Mouse (Mus musculus): Measurements from ENCODE around the gene Atp1a1.

DNA sequence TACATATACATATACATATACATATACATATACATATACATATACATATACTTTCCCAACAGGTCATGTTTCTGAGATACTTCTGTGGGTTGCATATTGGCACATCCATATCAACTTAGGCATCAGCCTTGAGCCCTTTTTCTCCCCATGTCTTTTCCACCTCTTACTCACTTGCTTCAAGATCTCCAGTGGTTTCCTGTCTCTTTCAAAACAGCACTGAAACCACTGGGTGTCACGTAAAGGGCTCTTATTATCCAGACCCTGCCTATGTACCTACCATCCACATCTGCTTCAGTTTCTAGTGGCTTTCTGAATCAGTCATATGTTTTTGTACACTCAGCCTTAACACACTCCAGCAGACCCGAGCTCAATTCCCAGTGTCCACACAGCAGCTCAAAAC lies 45.8 kb upstream of the Atp1a1 start:
- TF ChIP-seq CTCF (IDR thresholded peaks at IDR 0.05; ENCODE audit: low read depth) (no peak), EP300 (optimal IDR thresholded peaks at IDR 0.05) (no peak)
